Comparison of ENCODE assay signal across 17 mouse cellular contexts in the genomic region with DNA sequence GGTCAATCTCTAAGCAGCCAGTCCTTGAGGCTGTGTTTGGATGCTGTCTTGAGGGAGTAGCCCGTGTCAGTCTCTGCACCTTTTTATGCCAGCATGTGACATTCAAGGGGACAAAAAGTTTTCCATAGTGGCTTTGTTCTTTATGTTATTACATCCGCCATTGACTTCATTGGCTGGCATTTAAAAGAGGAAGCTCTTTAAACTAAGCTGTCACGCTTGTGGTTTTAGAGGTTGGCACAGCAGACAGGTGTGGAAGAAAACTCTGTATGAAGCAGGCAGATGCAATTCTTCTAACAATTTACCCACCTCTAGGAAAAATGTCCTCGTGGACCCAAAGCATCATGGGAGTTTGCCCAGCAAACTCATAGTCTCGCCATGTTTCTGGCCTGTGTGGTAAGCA.
DNase-seq lines count a peak whose midpoint lies in the region; ATAC-seq and TF ChIP-seq lines count a peak whose summit lies in the region.
"Had no signal": no experiment of that assay in that cellular context is flagged by ENCODE, and none has a peak within 500 bp of the region (broad histone marks: within the 10 kb centered on the region; RNA-seq: fewer than 3 reads in every experiment).

No protein-coding gene starts in this region.

- no peaks in the 10 kb centered on the region for H3K27me3 ChIP-seq in liver, embryonic 16.5 days (ENCODE audit: control insufficient read depth, insufficient read depth, low read depth, low read length)
- no peaks in the 10 kb centered on the region for H3K27me3 ChIP-seq in intestine, embryonic 16.5 days (replicated peaks; ENCODE audit: control insufficient read depth, insufficient read depth, low read length)
- no peaks in the 10 kb centered on the region for H3K27me3 ChIP-seq in kidney, adult 2 months (replicated peaks; ENCODE audit: control insufficient read depth, insufficient read depth, low read length)
- H3K27me3 ChIP-seq: heart, embryonic 12.5 days; stomach, embryonic 15.5 days had no signal

- 0 out of 2 replicates have a peak overlapping the region, but pooled peaks have one; percentile 10 for H3K27ac ChIP-seq in liver, embryonic 16.5 days (ENCODE audit: low read length)
- no peak overlapping the region for H3K27ac ChIP-seq in intestine, embryonic 16.5 days (ENCODE audit: low read length)
- H3K27ac ChIP-seq in kidney, adult 2 months (ENCODE audit: insufficient read depth, low read depth, low read length), result no peak overlapping the region
- H3K27ac ChIP-seq: left cerebral cortex, adult 2 months; stomach, embryonic 15.5 days had no signal

- no peak for ATAC-seq in liver, embryonic 16.5 days (ENCODE audit: low read depth)
- ATAC-seq in inflammation-experienced regulatory T-cells, adult 6 months, result peak; percentile 91
- no peak for ATAC-seq in intestine, embryonic 16.5 days
- ATAC-seq: midbrain, embryonic 16.5 days had no signal

- DNase-seq in liver, result no peak
- DNase-seq in CD8-positive naive resting alpha-beta T cell, adult 2 months (ENCODE audit: low read depth in 2 of 2, low spot score in 2 of 2), result peak; percentile 40 to 57
- peak; percentile 93 for DNase-seq in thymus, postnatal 0 days (ENCODE audit: low spot score)
- no peak for DNase-seq in kidney, adult 2 months
- DNase-seq in adrenal gland, adult 8-10 months, result no peak
- DNase-seq: cerebellum, adult 9-11 months; gastrocnemius, postnatal 14 days; lung, postnatal 4 days; right cerebral cortex, adult 18-20 months had no signal

- peaks cover 4% of the 10 kb centered on the region for H3K4me1 ChIP-seq in liver, embryonic 16.5 days (ENCODE audit: control insufficient read depth, low read depth, low read length)
- H3K4me1 ChIP-seq in intestine, embryonic 16.5 days (ENCODE audit: control insufficient read depth, insufficient read depth, low read length), result no peaks in the 10 kb centered on the region
- H3K4me1 ChIP-seq in kidney, adult 2 months (ENCODE audit: control insufficient read depth, insufficient read depth, low read length), result no peaks in the 10 kb centered on the region
- H3K4me1 ChIP-seq: stomach, embryonic 15.5 days had no signal

- TF ChIP-seq POLR2A in kidney, adult 2 months (IDR thresholded peaks at IDR 0.05; ENCODE audit: low read depth, low read length), result no peak

- H3K9ac ChIP-seq in liver, embryonic 16.5 days (ENCODE audit: low read depth, low read length), result no peak overlapping the region
- H3K9ac ChIP-seq in intestine, embryonic 16.5 days (ENCODE audit: low read depth, low read length), result no peak overlapping the region
- H3K9ac ChIP-seq: heart, embryonic 12.5 days; stomach, embryonic 15.5 days had no signal

- no peaks in the 10 kb centered on the region for H3K9me3 ChIP-seq in liver, embryonic 16.5 days (replicated peaks; ENCODE audit: control insufficient read depth, low read length)
- H3K9me3 ChIP-seq in intestine, embryonic 16.5 days (ENCODE audit: control insufficient read depth, low read length), result no peaks in the 10 kb centered on the region
- H3K9me3 ChIP-seq: heart, embryonic 12.5 days; stomach, embryonic 15.5 days had no signal

- no peak for TF ChIP-seq CTCF in kidney, adult 2 months (conservative IDR thresholded peaks at IDR 0.05; ENCODE audit: insufficient read depth, insufficient read length, low read depth, low read length)

- no peak overlapping the region for H3K4me2 ChIP-seq in liver, embryonic 16.5 days (ENCODE audit: low read depth, low read length)
- H3K4me2 ChIP-seq in intestine, embryonic 16.5 days (ENCODE audit: low read depth, low read length), result no peak overlapping the region
- H3K4me2 ChIP-seq: heart, embryonic 12.5 days; stomach, embryonic 15.5 days had no signal

- no peak overlapping the region for H3K4me3 ChIP-seq in liver, embryonic 16.5 days (ENCODE audit: low read depth, low read length)
- no peak overlapping the region for H3K4me3 ChIP-seq in intestine, embryonic 16.5 days (ENCODE audit: low read length)
- H3K4me3 ChIP-seq in kidney, adult 2 months (ENCODE audit: insufficient read depth, low read depth, low read length), result no peak overlapping the region
- H3K4me3 ChIP-seq: erythroblast, embryonic 14.5 days; heart, embryonic 12.5 days; left cerebral cortex, adult 2 months; stomach, embryonic 15.5 days had no signal

- no peaks in the 10 kb centered on the region for H3K36me3 ChIP-seq in liver, embryonic 16.5 days (ENCODE audit: control insufficient read depth, insufficient read depth)
- no peaks in the 10 kb centered on the region for H3K36me3 ChIP-seq in intestine, embryonic 16.5 days (ENCODE audit: control insufficient read depth, insufficient read depth, low read length)
- no peaks in the 10 kb centered on the region for H3K36me3 ChIP-seq in kidney, adult 2 months (ENCODE audit: control insufficient read depth, insufficient read depth, low read length)
- H3K36me3 ChIP-seq: heart, embryonic 12.5 days; stomach, embryonic 15.5 days had no signal

- 27% methylated on average over 5 of the region's 5 CpGs for WGBS in liver, embryonic 16.5 days (ENCODE audit: insufficient replicate concordance)
- 82% methylated on average over 5 of the region's 5 CpGs for WGBS in intestine, embryonic 16.5 days
- 76% methylated on average over 5 of the region's 5 CpGs for WGBS in kidney, adult 2 months

Comparison
In these comparisons a context has a peak if more than half of its experiments do, and no peak if none do; other contexts are left out.
1. DNase-seq: peak in CD8-positive naive resting alpha-beta T cell, adult 2 months (2 of 2) and thymus, postnatal 0 days (single experiment); none in liver (single experiment), kidney, adult 2 months (single experiment) and adrenal gland, adult 8-10 months (single experiment).